27 mouse cellular contexts compared by ENCODE assay signal in the genomic region with DNA sequence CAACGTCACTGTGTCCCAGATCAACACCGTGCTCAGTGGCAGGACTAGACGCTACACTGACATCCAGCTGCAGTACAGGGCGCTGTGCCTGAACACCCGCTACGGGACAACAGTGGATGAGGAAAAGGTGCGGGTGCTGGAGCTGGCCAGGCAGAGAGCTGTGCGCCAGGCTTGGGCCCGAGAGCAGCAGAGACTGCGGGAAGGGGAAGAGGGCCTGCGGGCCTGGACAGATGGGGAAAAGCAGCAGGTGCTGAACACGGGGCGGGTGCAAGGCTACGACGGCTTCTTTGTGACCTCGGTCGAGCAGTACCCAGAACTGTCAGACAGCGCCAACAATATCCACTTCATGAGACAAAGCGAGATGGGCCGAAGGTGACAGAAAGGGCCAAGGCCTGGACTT. TPM values are rescaled to one million over a fixed set of nuclear protein-coding genes. Genes with fewer than 3 reads are reported as not detected.
DNase-seq lines count a peak whose midpoint lies in the region; ATAC-seq and TF ChIP-seq lines count a peak whose summit lies in the region.
"Had no signal": no experiment of that assay in that cellular context is flagged by ENCODE, and none has a peak within 500 bp of the region (broad histone marks: within the 10 kb centered on the region; RNA-seq: fewer than 3 reads in every experiment).

No protein-coding gene starts in this region.

- ATAC-seq in forebrain, embryonic 12.5 days (ENCODE audit: low FRiP score), result peak; percentile 21; the same call in 1 of the 2 replicates
- no peak for ATAC-seq in forebrain, embryonic 14.5 days
- 0 out of 2 replicates have a peak, but pooled peaks have one; percentile 28 for ATAC-seq in midbrain, embryonic 11.5 days (ENCODE audit: low FRiP score)
- no peak for ATAC-seq in midbrain, embryonic 15.5 days (replicated peaks)
- no peak for ATAC-seq in lung, postnatal 0 days
- ATAC-seq: activated CD4-positive, CD25-positive, alpha-beta regulatory T cell, adult 4 months; CD4-positive, CD25-positive, alpha-beta regulatory T cell, adult 4 months; forebrain, embryonic 13.5 days; intestine, embryonic 16.5 days; liver, embryonic 12.5 days; Patski had no signal

- H3K27me3 ChIP-seq in forebrain, embryonic 12.5 days, result no peaks in the 10 kb centered on the region
- no peaks in the 10 kb centered on the region for H3K27me3 ChIP-seq in forebrain, embryonic 14.5 days (replicated peaks; ENCODE audit: control insufficient read depth, insufficient read depth, low read length)
- no peaks in the 10 kb centered on the region for H3K27me3 ChIP-seq in midbrain, embryonic 11.5 days (ENCODE audit: control insufficient read depth, insufficient read depth, low read length)
- H3K27me3 ChIP-seq in midbrain, embryonic 15.5 days (replicated peaks), result no peaks in the 10 kb centered on the region
- no peaks in the 10 kb centered on the region for H3K27me3 ChIP-seq in lung, postnatal 0 days (replicated peaks; ENCODE audit: insufficient read depth, low read length)
- H3K27me3 ChIP-seq: forebrain, embryonic 13.5 days; hindbrain, embryonic 15.5 days; liver, embryonic 12.5 days; Patski had no signal

- H3K4me1 ChIP-seq in forebrain, embryonic 12.5 days, result peaks cover 56% of the 10 kb centered on the region
- peaks cover 36% of the 10 kb centered on the region for H3K4me1 ChIP-seq in forebrain, embryonic 14.5 days (ENCODE audit: control insufficient read depth, insufficient read depth, low read length)
- H3K4me1 ChIP-seq in midbrain, embryonic 11.5 days (ENCODE audit: control insufficient read depth, insufficient read depth, low read length), result peaks cover 14% of the 10 kb centered on the region
- peaks cover 17% of the 10 kb centered on the region for H3K4me1 ChIP-seq in midbrain, embryonic 15.5 days
- peaks cover 4% of the 10 kb centered on the region; the same call in 1 of the 2 replicates for H3K4me1 ChIP-seq in lung, postnatal 0 days (ENCODE audit: insufficient read depth, low read depth, low read length)
- H3K4me1 ChIP-seq: heart, embryonic 12.5 days; liver, embryonic 12.5 days had no signal

- no peak overlapping the region for H3K27ac ChIP-seq in forebrain, embryonic 12.5 days
- no peak overlapping the region for H3K27ac ChIP-seq in forebrain, embryonic 14.5 days (ENCODE audit: low read depth, low read length)
- H3K27ac ChIP-seq in midbrain, embryonic 11.5 days (ENCODE audit: low read depth, low read length), result no peak overlapping the region
- H3K27ac ChIP-seq in midbrain, embryonic 15.5 days, result no peak overlapping the region
- no peak overlapping the region for H3K27ac ChIP-seq in lung, postnatal 0 days (ENCODE audit: low read length)
- H3K27ac ChIP-seq: forebrain, embryonic 13.5 days; hindbrain, embryonic 15.5 days; layer of hippocampus, adult 2 months; limb, embryonic 13.5 days; liver, embryonic 12.5 days had no signal

- no peak for TF ChIP-seq CTCF in lung, postnatal 0 days (IDR thresholded peaks at IDR 0.05)

- H3K9me3 ChIP-seq in forebrain, embryonic 12.5 days, result no peaks in the 10 kb centered on the region
- no peaks in the 10 kb centered on the region for H3K9me3 ChIP-seq in forebrain, embryonic 14.5 days (replicated peaks; ENCODE audit: control insufficient read depth, low read length)
- H3K9me3 ChIP-seq in midbrain, embryonic 11.5 days (ENCODE audit: control insufficient read depth, low read length), result no peaks in the 10 kb centered on the region
- no peaks in the 10 kb centered on the region for H3K9me3 ChIP-seq in midbrain, embryonic 15.5 days
- H3K9me3 ChIP-seq in lung, postnatal 0 days (ENCODE audit: low read length), result no peaks in the 10 kb centered on the region
- H3K9me3 ChIP-seq: forebrain, embryonic 13.5 days; G1E; heart, embryonic 12.5 days; hindbrain, embryonic 15.5 days; limb, embryonic 13.5 days; liver, embryonic 12.5 days had no signal

- DNase-seq in forebrain, embryonic 14.5 days (ENCODE audit: low spot score), result no peak
- no peak for DNase-seq in midbrain, embryonic 11.5 days (ENCODE audit: low spot score, missing footprints)
- peak; percentile 25 for DNase-seq in brain, adult 2 months (ENCODE audit: low read depth, low spot score)
- no peak for DNase-seq in lung, postnatal 0 days (ENCODE audit: low spot score)
- DNase-seq in adrenal gland, adult 2 months, result no peak
- DNase-seq: adrenal gland, postnatal 14 days; cerebellum, adult 9-11 months; gastrocnemius, postnatal 10 days; heart, postnatal 10 days; kidney, adult 9 months; kidney, postnatal 25 days; layer of hippocampus, postnatal 36 days; lung, adult 18-20 months; lung, postnatal 14 days had no signal

- H3K4me2 ChIP-seq in forebrain, embryonic 12.5 days, result no peak overlapping the region
- H3K4me2 ChIP-seq in forebrain, embryonic 14.5 days (ENCODE audit: low read length), result no peak overlapping the region
- no peak overlapping the region for H3K4me2 ChIP-seq in midbrain, embryonic 11.5 days
- no peak overlapping the region for H3K4me2 ChIP-seq in midbrain, embryonic 15.5 days
- H3K4me2 ChIP-seq in lung, postnatal 0 days (replicated peaks; ENCODE audit: low read depth, low read length), result no peak overlapping the region
- H3K4me2 ChIP-seq: forebrain, embryonic 13.5 days; heart, embryonic 12.5 days; hindbrain, embryonic 15.5 days; limb, embryonic 13.5 days; liver, embryonic 12.5 days had no signal

- no peak for TF ChIP-seq EP300 in lung, postnatal 0 days (IDR thresholded peaks at IDR 0.05)

- no peak overlapping the region for H3K9ac ChIP-seq in forebrain, embryonic 12.5 days
- H3K9ac ChIP-seq in forebrain, embryonic 14.5 days (ENCODE audit: low read length), result no peak overlapping the region
- no peak overlapping the region for H3K9ac ChIP-seq in midbrain, embryonic 11.5 days (ENCODE audit: low read length)
- no peak overlapping the region for H3K9ac ChIP-seq in midbrain, embryonic 15.5 days
- no peak overlapping the region for H3K9ac ChIP-seq in lung, postnatal 0 days (replicated peaks; ENCODE audit: low read depth)
- H3K9ac ChIP-seq: forebrain, embryonic 13.5 days; heart, embryonic 12.5 days; hindbrain, embryonic 15.5 days; limb, embryonic 13.5 days; liver, embryonic 12.5 days had no signal

- peaks cover 28% of the 10 kb centered on the region for H3K36me3 ChIP-seq in forebrain, embryonic 12.5 days (replicated peaks)
- peaks cover 43% of the 10 kb centered on the region for H3K36me3 ChIP-seq in forebrain, embryonic 14.5 days (ENCODE audit: control insufficient read depth, insufficient read depth, low read length)
- H3K36me3 ChIP-seq in midbrain, embryonic 11.5 days (ENCODE audit: control insufficient read depth, insufficient read depth, low read length), result peaks cover 4% of the 10 kb centered on the region; the same call in 1 of the 2 replicates
- no peaks in the 10 kb centered on the region for H3K36me3 ChIP-seq in midbrain, embryonic 15.5 days (replicated peaks)
- H3K36me3 ChIP-seq in lung, postnatal 0 days (ENCODE audit: insufficient read depth, low read length), result no peaks in the 10 kb centered on the region
- H3K36me3 ChIP-seq: G1E; heart, embryonic 12.5 days; hindbrain, embryonic 15.5 days; liver, embryonic 12.5 days had no signal

- H3K4me3 ChIP-seq in forebrain, embryonic 12.5 days (replicated peaks), result no peak overlapping the region
- no peak overlapping the region for H3K4me3 ChIP-seq in forebrain, embryonic 14.5 days (ENCODE audit: low read depth, low read length)
- no peak overlapping the region for H3K4me3 ChIP-seq in midbrain, embryonic 11.5 days (ENCODE audit: low read depth, low read length)
- H3K4me3 ChIP-seq in midbrain, embryonic 15.5 days, result no peak overlapping the region
- H3K4me3 ChIP-seq in lung, postnatal 0 days (ENCODE audit: low read depth, low read length), result no peak overlapping the region
- H3K4me3 ChIP-seq: forebrain, embryonic 13.5 days; heart, embryonic 12.5 days; hindbrain, embryonic 15.5 days; layer of hippocampus, adult 2 months; limb, embryonic 13.5 days; liver, embryonic 12.5 days had no signal

- 87% methylated on average over 20 of the region's 20 CpGs for WGBS in forebrain, embryonic 12.5 days
- 85% methylated on average over 20 of the region's 20 CpGs for WGBS in forebrain, embryonic 14.5 days
- 87% methylated on average over 20 of the region's 20 CpGs for WGBS in midbrain, embryonic 11.5 days
- 83% methylated on average over 20 of the region's 20 CpGs for WGBS in midbrain, embryonic 15.5 days
- 88% methylated on average over 20 of the region's 20 CpGs for WGBS in lung, postnatal 0 days

RNA-seq across cellular contexts. Expression of a gene that starts 45.1 kb away (rescaled TPM):
- 19.9 and 23.8 TPM in 2 replicates for polyA plus RNA-seq in forebrain, embryonic 12.5 days (2016; fragmentation: Nextera tagmentation; extraction: Ambion mirVana)
- polyA plus RNA-seq in forebrain, embryonic 14.5 days (2014; fragmentation: Nextera tagmentation; extraction: Ambion mirVana), result 22.3 and 25.7 TPM in 2 replicates
- polyA plus RNA-seq in midbrain, embryonic 11.5 days (2014; fragmentation: Nextera tagmentation; extraction: Ambion mirVana), result 20.6 and 24.5 TPM in 2 replicates
- 15.2 and 17.5 TPM in 2 replicates for polyA plus RNA-seq in midbrain, embryonic 15.5 days (2015; fragmentation: Nextera tagmentation; extraction: Ambion mirVana)
- 9.2 and 9.8 TPM in 2 replicates for polyA plus RNA-seq in lung, postnatal 0 days (2015; fragmentation: Nextera tagmentation; extraction: Ambion mirVana)
- 10 to 100 TPM; 12.3 to 22.4 TPM for total RNA-seq in adrenal gland, adult 2 months (2021)
- 2.5 and 3.1 TPM in 2 replicates for polyA plus RNA-seq in adrenal gland, adult 2 months (2012; rRNA removed)

Comparison
In these comparisons a context has a peak if more than half of its experiments do, and no peak if none do; other contexts are left out.
1. ATAC-seq: peak in forebrain, embryonic 12.5 days (single experiment) and midbrain, embryonic 11.5 days (single experiment); none in forebrain, embryonic 14.5 days (single experiment), midbrain, embryonic 15.5 days (single experiment) and lung, postnatal 0 days (single experiment).